Mouse (Mus musculus) urinary bladder, adult 18-20 months (tissue): Measurements from ENCODE around the gene Lrrc29.
"Not testable (repeated sequence)": the region's sequence is repeated elsewhere in the genome, so short reads cannot be mapped to it uniquely, and the experiment has no call there.

Experiments
- DNase-seq, 2 experiments: peaks; one replicate each; pipeline ENCODE4 v3.0.0; 2022; ENCODE audit warnings: low spot score in 2 of 2, mixed read lengths in 2 of 2

Gene Lrrc29

GRCm38 (mm10) chr8:105311718-105312117 is 14.4 kb downstream of the Lrrc29 start:
- no peak for DNase-seq

DNA sequence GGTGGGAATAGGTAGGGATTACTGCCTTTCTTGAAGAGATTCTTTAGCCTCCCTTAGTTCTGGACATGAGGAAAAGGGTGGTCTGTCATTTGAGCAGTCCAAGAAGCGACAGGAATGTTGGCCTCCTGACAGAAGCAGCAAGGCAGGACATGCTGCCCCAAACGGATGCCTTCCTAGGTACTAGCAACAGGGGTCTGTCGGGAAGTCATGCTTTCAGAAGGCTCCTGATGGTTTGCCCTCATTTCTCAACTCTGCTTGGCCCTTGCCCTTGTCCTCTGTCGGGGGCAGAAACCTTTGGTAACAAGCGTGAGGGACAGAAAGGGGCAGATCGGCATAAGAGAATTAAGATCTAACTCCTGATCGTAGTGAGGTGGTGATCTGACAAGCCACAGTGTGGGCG is 16.0 kb downstream of the Lrrc29 start:
- no peak for DNase-seq

DNA sequence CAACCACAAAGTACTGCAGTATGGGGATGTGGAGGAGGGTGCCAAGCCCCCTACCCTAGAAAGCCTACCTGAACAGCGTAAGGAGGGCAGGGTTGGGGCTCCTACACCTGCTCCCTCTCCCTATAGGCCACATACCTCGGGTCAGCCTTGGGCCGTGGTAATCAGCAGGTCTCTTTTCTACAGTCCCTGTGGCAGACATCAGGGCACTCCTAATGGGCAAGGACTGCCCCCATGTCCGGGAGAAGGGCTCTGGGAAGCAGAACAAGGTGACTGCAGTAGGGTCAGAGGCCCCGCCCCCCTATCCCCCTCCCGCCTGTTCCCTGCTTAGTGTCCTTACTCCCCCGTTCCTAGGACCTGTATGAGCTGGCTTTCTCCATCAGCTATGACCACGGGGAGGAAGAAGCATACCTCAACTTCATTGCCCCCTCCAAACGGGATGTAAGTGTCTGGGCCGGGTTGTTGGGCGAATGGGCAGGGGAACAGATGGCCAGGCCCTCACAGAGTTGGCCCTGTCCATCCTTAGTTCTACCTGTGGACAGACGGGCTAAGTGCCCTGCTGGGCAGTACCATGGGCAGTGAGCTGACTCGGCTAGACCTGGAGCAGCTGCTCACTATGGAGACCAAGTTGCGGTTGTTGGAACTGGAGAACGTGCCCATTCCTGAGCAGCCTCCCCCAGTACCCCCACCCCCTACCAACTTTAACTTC is 16.8 kb downstream of the Lrrc29 start:
- no peak for DNase-seq

DNA sequence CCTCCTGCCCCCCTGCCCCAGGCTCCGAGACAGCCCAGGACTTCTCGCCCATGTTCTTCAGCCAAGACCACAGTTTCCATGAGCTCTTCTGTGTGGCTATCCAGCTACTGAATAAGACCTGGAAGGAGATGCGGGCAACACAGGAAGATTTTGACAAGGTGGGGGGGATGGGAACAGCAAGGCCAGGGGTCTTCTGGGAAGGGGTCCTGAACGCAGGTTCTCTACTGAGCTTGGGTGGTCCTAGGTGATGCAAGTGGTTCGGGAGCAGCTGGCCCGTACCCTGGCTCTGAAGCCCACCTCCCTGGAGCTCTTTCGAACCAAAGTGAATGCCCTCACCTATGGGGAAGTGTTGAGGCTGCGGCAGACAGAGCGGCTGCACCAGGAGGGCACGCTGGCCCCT is 17.6 kb downstream of the Lrrc29 start:
- no peak for DNase-seq

GRCm38 (mm10) chr8:105307670-105308069 is 18.4 kb downstream of the Lrrc29 start:
- DNase-seq: no peak

GRCm38 (mm10) chr8:105306146-105306691 is 19.9 kb downstream of the Lrrc29 start:
- DNase-seq: no peak

- DNase-seq: peak; percentile 83 to 89
These were observed 20.6 kb downstream of the Lrrc29 start, which contains the start of gene Elmo3 for GRCm38 (mm10) chr8:105305211-105306145. Gene Elmo3, plus strand, starts transcription at chr8:105305601.

DNA sequence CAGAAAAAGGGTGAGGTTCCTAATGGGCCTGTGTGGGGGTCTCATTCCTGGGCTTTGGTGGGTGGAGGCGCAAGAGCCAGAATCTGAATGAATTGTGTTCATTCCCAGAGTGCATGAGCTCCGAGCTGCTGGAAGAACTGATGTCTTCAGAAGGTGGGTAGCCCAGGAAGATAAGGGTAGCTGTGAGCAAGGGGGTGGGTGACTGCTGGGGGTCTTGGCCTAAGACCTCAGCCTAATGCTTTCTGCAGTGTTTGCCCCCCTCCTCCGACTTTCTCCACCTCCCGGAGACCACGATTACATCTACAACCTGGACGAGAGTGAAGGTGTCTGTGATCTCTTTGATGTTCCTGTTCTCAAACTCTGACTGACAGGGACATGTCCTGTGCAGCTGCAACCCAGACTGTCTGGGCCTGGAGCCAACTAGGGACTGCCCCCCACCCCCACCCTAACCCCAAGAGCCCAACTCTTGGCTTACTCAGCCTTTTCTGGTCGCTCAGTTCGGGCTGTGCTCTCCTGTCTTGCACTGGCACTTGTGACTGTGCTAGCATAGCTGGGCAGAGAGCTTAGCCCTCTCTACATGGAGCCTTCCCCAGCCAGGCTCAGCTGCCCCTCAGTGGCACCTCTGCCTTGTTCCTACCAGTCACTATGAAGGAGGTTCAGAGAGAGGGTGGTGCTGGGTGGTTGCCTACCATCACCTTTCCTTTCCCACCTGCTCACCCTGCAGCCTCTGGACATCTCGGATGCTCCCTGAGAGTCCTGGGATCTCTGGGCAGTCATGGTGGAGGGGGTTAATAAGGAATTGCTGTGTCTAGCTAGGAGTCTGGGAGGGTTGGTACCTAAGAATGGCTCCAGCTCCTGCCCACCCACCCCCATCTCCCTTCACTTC is 21.5 kb downstream of the Lrrc29 start:
- DNase-seq: no peak

GRCm38 (mm10) chr8:105303874-105304273 is 22.2 kb downstream of the Lrrc29 start:
- DNase-seq: no peak

DNA sequence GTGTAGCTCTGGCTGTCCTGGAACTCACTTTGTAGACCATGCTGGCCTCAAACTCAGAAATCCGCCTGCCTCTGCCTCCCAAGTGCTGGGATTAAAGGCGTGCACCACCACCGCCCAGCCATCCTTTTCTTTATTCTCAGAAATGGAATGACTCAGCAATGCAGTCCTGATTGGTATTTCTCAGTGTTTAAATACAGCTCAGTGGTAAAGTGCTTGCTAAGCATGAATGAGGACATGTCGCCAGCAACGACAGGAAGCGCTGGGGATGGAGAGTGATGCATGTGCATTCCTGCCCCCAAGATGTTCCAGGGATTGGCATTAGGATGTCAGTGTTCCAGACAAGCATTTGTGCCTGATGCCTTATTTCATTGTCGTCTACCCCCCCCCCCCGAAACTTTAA is 22.7 kb downstream of the Lrrc29 start:
- no peak for DNase-seq

GRCm38 (mm10) chr8:105299962-105300361 is 26.1 kb downstream of the Lrrc29 start:
- no peak for DNase-seq

DNA sequence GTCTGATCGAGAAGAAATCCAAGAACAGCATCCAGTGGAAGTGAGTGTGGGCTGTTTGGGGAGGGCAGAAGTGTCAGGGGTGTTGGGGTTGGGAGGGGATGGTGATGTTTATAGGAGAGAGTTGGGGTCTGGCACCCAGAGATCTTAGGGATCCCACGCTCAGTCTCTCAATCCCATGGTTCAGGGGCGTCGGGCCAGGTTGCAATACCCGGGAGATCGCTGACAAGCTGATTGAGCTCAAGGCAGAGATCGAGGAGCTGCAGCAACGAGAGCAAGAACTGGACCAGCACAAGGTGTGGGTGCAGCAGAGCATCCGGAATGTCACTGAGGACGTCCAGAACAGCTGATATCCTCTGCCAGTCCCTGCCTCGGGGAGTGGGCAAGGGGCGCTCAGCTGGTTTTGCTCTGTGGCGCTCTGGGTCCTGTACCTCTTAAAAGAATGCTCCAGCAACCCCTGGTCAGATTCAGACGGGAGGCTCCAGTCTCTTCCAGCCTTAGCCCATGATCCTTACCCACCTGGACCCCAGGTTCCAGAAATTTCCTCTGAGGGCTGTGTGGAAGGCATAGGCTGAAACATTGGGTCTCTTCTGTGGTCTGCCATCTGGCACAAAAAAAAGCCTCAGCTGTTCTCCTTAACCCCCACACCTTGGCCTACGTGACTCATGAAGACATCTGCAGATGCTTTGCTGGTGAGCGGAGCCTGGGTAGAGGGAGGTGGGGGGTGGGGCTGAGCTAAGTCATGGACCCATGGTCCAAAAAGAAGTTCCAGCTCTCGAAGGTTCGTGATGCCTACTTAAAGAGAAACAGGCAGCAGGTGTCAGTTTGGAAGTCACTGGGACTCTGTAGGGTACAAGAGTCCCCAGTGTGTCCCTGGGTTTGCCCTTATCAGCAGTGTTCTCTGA is 27.5 kb downstream of the Lrrc29 start:
- DNase-seq: no peak

DNA sequence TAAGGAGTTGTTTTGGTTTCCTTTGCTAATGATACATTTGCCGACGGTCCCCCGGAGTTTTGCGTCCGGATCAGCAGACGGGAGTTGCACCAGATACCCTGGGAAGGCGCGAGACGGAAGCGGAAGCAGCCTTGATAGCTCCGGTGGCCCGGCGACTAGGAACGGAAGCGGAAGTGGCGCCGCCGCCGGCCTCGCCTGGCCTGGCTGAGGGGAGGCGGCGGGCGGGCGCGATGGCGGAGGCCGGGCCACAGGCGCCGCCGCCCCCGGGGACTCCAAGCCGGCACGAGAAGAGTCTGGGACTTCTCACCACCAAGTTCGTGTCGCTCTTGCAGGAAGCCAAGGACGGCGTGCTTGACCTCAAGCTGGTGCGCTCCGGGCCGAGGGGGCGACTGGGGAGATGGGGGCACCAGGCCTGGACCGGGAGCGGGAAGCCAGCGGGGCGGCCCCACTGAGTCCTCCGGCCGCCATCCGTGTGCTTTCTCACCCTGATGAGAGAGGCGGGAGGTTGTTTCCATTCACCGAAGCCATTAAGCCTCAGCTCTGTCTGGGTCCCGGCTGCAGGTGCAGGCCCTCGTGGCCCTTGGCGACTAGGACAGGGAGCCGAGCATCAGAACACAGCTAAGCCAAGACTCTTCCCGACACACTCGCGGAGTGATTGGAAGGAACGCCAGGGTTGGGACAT is 28.4 kb downstream of the Lrrc29 start, which contains the start of gene E2f4:
Gene E2f4 (plus strand): TSS at position 153 of the 682 bp plus-strand sequence.
- DNase-seq: peak; percentile 78 to 89

DNA sequence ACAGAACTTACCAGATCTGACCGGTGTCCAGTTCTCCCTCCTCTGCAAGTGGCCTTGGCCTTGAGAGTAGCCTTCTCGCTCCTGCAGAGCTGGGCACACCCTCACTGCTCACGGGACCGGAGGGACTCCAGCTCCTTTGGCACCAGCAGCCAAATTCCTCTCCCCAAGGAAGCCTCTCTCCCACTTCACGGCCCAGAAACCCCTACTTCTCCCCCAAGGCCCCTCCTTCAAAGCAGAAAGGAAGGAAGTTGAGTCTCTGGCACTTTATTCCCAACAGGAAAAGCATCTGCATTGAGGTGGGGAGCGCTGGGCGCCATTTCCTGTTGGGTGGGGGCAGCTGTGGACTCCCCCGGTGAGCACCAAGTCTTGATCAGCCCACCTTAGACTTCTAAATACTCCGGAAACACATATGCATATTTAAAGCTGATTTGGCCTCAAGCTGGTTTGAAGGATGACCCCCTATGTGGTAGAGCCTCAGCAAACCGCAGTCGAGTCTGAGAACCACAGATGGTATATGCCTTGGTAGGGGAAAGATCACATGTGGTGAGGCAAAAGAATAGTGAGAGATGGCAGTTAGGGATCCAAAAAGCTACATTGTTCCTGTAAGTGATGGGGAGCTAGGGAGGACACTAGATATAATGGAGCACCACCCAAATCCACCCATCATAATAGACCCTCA is 30.0 kb downstream of the Lrrc29 start, which contains the start of gene Exoc3l:
Gene Exoc3l (minus strand): TSS at position 207 of the 679 bp plus-strand sequence.
- DNase-seq: no peak

DNA sequence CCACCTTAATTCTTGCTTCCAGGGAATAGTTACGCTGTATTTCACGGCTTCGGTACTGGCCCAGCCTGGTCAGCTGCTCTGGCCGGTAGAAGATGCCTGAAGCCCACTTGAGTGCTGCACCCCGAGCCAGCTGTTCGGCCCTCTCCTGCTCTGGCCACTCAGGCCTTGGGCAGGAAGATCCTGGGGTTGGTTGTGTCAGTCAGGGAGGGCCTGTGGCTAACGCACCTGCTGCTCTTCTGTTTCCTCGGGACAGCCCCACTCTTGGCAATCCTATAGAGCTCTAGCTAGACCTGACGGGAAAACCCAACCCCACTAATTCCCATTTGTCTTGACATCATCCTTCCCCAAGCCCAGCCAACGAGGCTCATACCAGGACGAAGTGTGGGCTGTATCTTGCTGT is 30.8 kb downstream of the Lrrc29 start:
- DNase-seq: no peak

DNA sequence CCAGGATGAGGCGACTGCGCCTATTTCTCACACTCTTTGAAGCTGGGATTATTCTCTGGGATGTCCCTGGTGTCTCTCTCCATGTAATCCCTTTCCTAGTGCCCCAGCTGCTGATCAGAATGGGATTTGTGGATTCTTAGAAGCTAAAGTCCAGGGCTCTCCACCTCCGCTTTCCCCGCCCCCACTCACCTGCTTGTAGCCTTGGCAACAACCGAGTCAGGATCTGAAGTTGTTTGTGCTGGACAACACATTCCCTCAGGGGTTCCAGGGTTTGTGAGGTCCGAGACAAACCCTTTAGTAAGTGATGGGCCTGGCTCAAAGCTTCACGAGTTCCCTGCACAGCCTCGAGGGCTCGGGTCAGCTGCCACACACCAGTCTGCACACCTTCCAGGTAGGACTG is 31.3 kb downstream of the Lrrc29 start:
- no peak for DNase-seq

DNA sequence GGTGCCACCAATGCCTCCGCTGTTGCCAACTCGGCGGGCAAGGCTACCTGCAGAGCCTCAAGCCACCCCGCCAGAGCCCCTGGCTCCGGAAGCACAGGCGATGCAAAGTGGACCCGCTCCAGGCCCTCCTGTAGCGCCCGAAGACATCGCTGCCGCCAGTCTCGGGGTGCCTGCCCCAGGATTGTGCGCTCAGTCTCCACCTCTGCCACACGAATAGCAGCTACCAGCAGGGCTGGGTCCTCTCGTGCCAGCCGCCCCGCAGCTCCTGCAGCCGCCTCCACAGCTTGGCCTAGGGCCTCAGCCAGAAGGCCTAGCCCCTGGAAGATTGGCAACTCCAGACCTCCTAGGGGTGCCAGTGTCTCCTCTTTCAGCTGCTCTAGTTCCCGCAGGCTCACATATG is 32.7 kb downstream of the Lrrc29 start:
- DNase-seq: no peak

- DNase-seq: no peak
These were observed 33.6 kb downstream of the Lrrc29 start for GRCm38 (mm10) chr8:105292471-105292870.

DNA sequence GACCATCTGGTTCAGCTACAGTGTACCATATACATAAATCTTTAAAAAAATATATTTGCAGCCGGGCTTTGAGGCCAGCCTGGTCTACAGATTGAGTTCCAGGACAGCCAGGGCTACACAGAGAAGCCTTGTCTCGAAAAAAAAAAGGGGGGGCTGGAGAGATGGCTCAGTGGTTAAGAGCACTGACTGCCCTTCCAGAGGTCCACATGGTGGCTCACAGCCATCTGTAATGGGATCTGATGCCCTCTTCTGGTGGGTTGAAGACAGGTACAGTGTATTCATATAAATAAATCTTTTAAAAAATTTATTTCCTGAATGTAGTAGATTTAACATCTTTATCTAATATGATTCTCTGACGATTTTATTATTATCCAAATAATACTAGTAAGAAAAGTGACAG is 34.3 kb downstream of the Lrrc29 start:
- DNase-seq: not testable (repeated sequence)
